Mouse (Mus musculus) monocyte, adult 2 months (primary cell): Measurements from ENCODE around the gene Larp6.

ENCODE experiments used
- DNase-seq, 2 experiments: peaks; one replicate each; pipeline ENCODE4 v3.0.0; 2022; ENCODE audit warnings: low spot score in 2 of 2, low read depth in 1 of 2

Larp6 gene

GRCm38 (mm10) chr9:60712771-60713541, at the start of gene Larp6:
TSS of gene Larp6 (plus strand) at chr9:60712989.
- no peak for DNase-seq

GRCm38 (mm10) chr9:60664385-60664784, 48.4 kb upstream of the Larp6 start:
- DNase-seq = no peak

- DNase-seq = no peak
Measured at GRCm38 (mm10) chr9:60664866-60665265, 47.9 kb upstream of the Larp6 start.

GRCm38 (mm10) chr9:60665535-60665934, 47.3 kb upstream of the Larp6 start:
- no peak for DNase-seq

GRCm38 (mm10) chr9:60668886-60669285, 43.9 kb upstream of the Larp6 start:
- no peak for DNase-seq

- DNase-seq = no peak
Measured at GRCm38 (mm10) chr9:60672568-60672967, 40.2 kb upstream of the Larp6 start.

- no peak for DNase-seq
Measured at GRCm38 (mm10) chr9:60674780-60675179, 38.0 kb upstream of the Larp6 start.

- DNase-seq = no peak
Measured at GRCm38 (mm10) chr9:60676429-60676828, 36.4 kb upstream of the Larp6 start.

GRCm38 (mm10) chr9:60678913-60679312, 33.9 kb upstream of the Larp6 start:
- no peak for DNase-seq

- no peak for DNase-seq
Measured at GRCm38 (mm10) chr9:60681005-60681404, 31.8 kb upstream of the Larp6 start.

GRCm38 (mm10) chr9:60682753-60683152, 30.0 kb upstream of the Larp6 start:
- DNase-seq = no peak

GRCm38 (mm10) chr9:60687415-60687814, 25.4 kb upstream of the Larp6 start:
- DNase-seq = no peak

GRCm38 (mm10) chr9:60687891-60688324, 24.9 kb upstream of the Larp6 start, which contains the start of gene Lrrc49:
TSS of gene Lrrc49 (minus strand) at chr9:60688158.
- peak; percentile 70 to 73 for DNase-seq

- DNase-seq = no peak
Measured at GRCm38 (mm10) chr9:60692624-60693023, 20.2 kb upstream of the Larp6 start.

GRCm38 (mm10) chr9:60693986-60694385, 18.8 kb upstream of the Larp6 start:
- no peak for DNase-seq

- DNase-seq = no peak
Measured at GRCm38 (mm10) chr9:60696271-60696985, 16.4 kb upstream of the Larp6 start.

- DNase-seq = no peak
Measured at GRCm38 (mm10) chr9:60699581-60700231, 13.1 kb upstream of the Larp6 start.

GRCm38 (mm10) chr9:60707594-60707993, 5.2 kb upstream of the Larp6 start:
- DNase-seq = no peak

- DNase-seq = no peak
Measured at GRCm38 (mm10) chr9:60708606-60709005, 4.2 kb upstream of the Larp6 start.

GRCm38 (mm10) chr9:60709721-60710120, 3.1 kb upstream of the Larp6 start:
- no peak for DNase-seq

GRCm38 (mm10) chr9:60712011-60712410, 778 bp upstream of the Larp6 start:
- no peak for DNase-seq

GRCm38 (mm10) chr9:60713616-60714015, 827 bp downstream of the Larp6 start:
- DNase-seq = no peak
